Mouse (Mus musculus): ENCODE data around the gene Olfr1128. TPM values are rescaled to one million over a fixed set of nuclear protein-coding genes. Genes with fewer than 3 reads are reported as not detected.

Gene Olfr1128
- not detected for total RNA-seq (2023)

GRCm38 (mm10) chr2:87545442-87545841 is at the start of gene Olfr1128:
Olfr1128 (minus strand) TSS chr2:87545542.

GRCm38 (mm10) chr2:87573602-87574001 is 28.3 kb upstream of the Olfr1128 start, which contains the start of gene Olfr1129:
Olfr1129 (plus strand) TSS chr2:87573902.

DNA sequence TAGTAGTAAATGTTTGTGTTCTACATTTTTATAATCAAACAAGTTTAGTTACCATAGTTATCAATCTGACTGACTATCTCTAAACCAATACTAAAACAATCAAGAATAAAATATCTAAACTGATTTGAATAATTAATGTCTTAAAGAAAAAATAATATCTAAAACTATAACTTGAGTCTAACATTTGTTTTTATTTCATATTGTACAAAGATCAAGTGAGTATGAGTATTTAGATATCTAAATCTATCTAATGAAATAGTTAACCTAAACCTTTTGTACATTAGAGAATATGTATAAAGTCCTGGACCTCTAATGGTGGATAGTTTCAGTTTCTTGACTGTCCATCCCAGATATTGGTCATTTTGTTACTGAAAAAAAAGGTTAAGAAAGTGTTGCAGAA is 13.8 kb downstream of the Olfr1128 start, which contains the start of gene Olfr153:
Gene Olfr153 (plus strand): TSS at position 301 of the 400 bp plus-strand sequence.

GRCm38 (mm10) chr2:87506265-87506664 is 39.1 kb downstream of the Olfr1128 start, which contains the start of gene Pramel6:
Pramel6 (plus strand) TSS chr2:87506565.

DNA sequence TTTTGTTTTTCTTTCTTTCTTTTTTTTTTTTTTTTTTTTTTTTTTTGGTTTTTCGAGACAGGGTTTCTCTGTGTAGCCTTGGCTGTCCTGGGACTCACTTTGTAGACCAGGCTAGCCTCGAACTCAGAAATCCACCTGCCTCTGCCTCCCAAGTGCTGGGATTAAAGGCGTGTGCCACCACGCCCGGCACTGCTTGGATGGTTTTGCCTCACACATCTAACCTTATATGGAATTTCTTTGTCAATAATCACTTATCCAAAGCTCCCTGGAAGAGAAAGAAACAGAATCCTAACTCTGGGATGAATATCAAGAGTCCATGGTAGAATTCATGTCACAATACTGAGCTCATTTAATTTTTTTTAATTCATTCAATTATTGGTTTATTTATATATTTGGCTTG is 48.3 kb downstream of the Olfr1128 start, which contains the start of gene Pramel7:
Gene Pramel7 (minus strand): TSS at position 101 of the 400 bp plus-strand sequence.

Other genes starting within 250 kb of the Olfr1128 start
- not detected for gene Olfr1118, start 238.0 kb downstream of the Olfr1128 start, total RNA-seq (2023)
- not detected for gene Olfr1120, start 190.7 kb downstream of the Olfr1128 start, total RNA-seq (2023)
- not detected for gene Olfr1121, start 175.6 kb downstream of the Olfr1128 start, total RNA-seq (2023)
- 0.38 TPM for gene Olfr1122, start 159.7 kb downstream of the Olfr1128 start, total RNA-seq (2023)
- gene Olfr1123, start 128.9 kb downstream of the Olfr1128 start, total RNA-seq (2023), result not detected
- not detected for gene Olfr1124, start 115.3 kb downstream of the Olfr1128 start, total RNA-seq (2023)
- not detected for gene Olfr1126, start 91.6 kb downstream of the Olfr1128 start, total RNA-seq (2023)
- gene Pramel7, start 48.4 kb downstream of the Olfr1128 start, total RNA-seq (2023), result not detected
- not detected for gene Pramel6, start 39.0 kb downstream of the Olfr1128 start, total RNA-seq (2023)
- not detected for gene Olfr153, start 13.7 kb downstream of the Olfr1128 start, total RNA-seq (2023)
- not detected for gene Olfr1129, start 28.4 kb upstream of the Olfr1128 start, total RNA-seq (2023)
- gene Olfr1130, start 60.7 kb upstream of the Olfr1128 start, total RNA-seq (2023), result not detected
- gene Olfr1131, start 81.6 kb upstream of the Olfr1128 start, total RNA-seq (2023), result not detected
- gene Olfr1132, start 92.0 kb upstream of the Olfr1128 start, total RNA-seq (2023), result not detected
- gene Olfr1133, start 101.8 kb upstream of the Olfr1128 start, total RNA-seq (2023), result not detected
- not detected for gene Olfr1134, start 112.9 kb upstream of the Olfr1128 start, total RNA-seq (2023)
- not detected for gene Olfr1135, start 128.1 kb upstream of the Olfr1128 start, total RNA-seq (2023)
- gene Olfr1136, start 148.4 kb upstream of the Olfr1128 start, total RNA-seq (2023), result not detected
- not detected for gene Olfr1137, start 167.6 kb upstream of the Olfr1128 start, total RNA-seq (2023)
- gene Olfr1138, start 194.4 kb upstream of the Olfr1128 start, total RNA-seq (2023), result not detected
- gene Olfr1140, start 198.2 kb upstream of the Olfr1128 start, total RNA-seq (2023), result not detected
- gene Olfr1141, start 208.4 kb upstream of the Olfr1128 start, total RNA-seq (2023), result not detected
- not detected for gene Olfr152, start 233.9 kb upstream of the Olfr1128 start, total RNA-seq (2023)

All from CD4-positive naive resting alpha-beta T cell, adult 76 days (primary cell).